ENCODE assay signal across 18 mouse cellular contexts in the genomic region with DNA sequence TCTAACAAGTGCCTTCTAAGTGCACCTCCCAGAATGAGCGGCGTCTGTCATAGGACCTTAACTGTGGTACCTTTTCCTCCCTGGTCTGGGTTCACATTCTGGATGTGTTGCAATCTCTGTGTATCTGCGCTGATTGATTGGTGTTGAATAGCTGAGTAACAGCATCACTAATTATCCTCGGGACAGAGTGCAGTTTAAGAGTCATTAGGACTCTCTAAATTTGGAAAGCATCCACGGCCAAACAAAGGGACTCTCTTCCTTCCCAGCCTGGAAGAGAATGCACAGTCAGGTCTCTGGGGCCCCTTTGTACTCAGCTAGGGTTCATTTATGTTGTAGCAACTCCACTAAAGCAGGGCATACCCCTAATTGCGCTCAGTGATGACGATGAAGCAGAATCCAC. TPM values are rescaled to one million over a fixed set of nuclear protein-coding genes. Genes with fewer than 3 reads are reported as not detected.
DNase-seq lines count a peak whose midpoint lies in the region; ATAC-seq lines count a peak whose summit lies in the region.
"Had no signal": no experiment of that assay in that cellular context is flagged by ENCODE, and none has a peak within 500 bp of the region (broad histone marks: within the 10 kb centered on the region; RNA-seq: fewer than 3 reads in every experiment).

No protein-coding gene starts in this region.

- H3K4me1 ChIP-seq in hindbrain, embryonic 16.5 days (ENCODE audit: control insufficient read depth, insufficient read depth, low read depth, low read length), result no peaks in the 10 kb centered on the region
- H3K4me1 ChIP-seq in hindbrain, embryonic 10.5 days (replicated peaks), result no peaks in the 10 kb centered on the region
- H3K4me1 ChIP-seq in forebrain, embryonic 13.5 days, result peaks cover 13% of the 10 kb centered on the region
- H3K4me1 ChIP-seq: embryonic facial prominence, embryonic 13.5 days; heart, embryonic 10.5 days; liver, embryonic 15.5 days; neural tube, embryonic 12.5 days had no signal

- WGBS in hindbrain, embryonic 16.5 days, result 40% methylated on average over 7 of the region's 7 CpGs
- WGBS in hindbrain, embryonic 10.5 days, result 62% methylated on average over 7 of the region's 7 CpGs
- WGBS in forebrain, embryonic 13.5 days, result 29% methylated on average over 7 of the region's 7 CpGs

- no peak overlapping the region for H3K27ac ChIP-seq in hindbrain, embryonic 16.5 days (ENCODE audit: low read depth, low read length)
- H3K27ac ChIP-seq in hindbrain, embryonic 10.5 days, result no peak overlapping the region
- H3K27ac ChIP-seq in forebrain, embryonic 13.5 days, result no peak overlapping the region
- H3K27ac ChIP-seq: embryonic facial prominence, embryonic 13.5 days; gastrocnemius, adult 2 months; heart, embryonic 10.5 days; layer of hippocampus, adult 2 months; liver, embryonic 15.5 days; neural tube, embryonic 12.5 days had no signal

- H3K9ac ChIP-seq in hindbrain, embryonic 16.5 days (ENCODE audit: low read depth, low read length), result no peak overlapping the region
- H3K9ac ChIP-seq in forebrain, embryonic 13.5 days, result no peak overlapping the region
- H3K9ac ChIP-seq: embryonic facial prominence, embryonic 13.5 days; liver, embryonic 15.5 days; neural tube, embryonic 12.5 days had no signal

- no peak overlapping the region for H3K4me3 ChIP-seq in hindbrain, embryonic 16.5 days (ENCODE audit: low read length)
- H3K4me3 ChIP-seq in hindbrain, embryonic 10.5 days, result no peak overlapping the region
- no peak overlapping the region for H3K4me3 ChIP-seq in forebrain, embryonic 13.5 days
- H3K4me3 ChIP-seq: embryonic facial prominence, embryonic 13.5 days; gastrocnemius, adult 2 months; heart, embryonic 10.5 days; layer of hippocampus, adult 2 months; liver, embryonic 15.5 days; neural tube, embryonic 12.5 days had no signal

- no peaks in the 10 kb centered on the region for H3K36me3 ChIP-seq in hindbrain, embryonic 16.5 days (ENCODE audit: control insufficient read depth, insufficient read depth, low read length)
- no peaks in the 10 kb centered on the region for H3K36me3 ChIP-seq in hindbrain, embryonic 10.5 days
- H3K36me3 ChIP-seq in forebrain, embryonic 13.5 days (ENCODE audit: poor library complexity, severe bottlenecking), result no peaks in the 10 kb centered on the region
- H3K36me3 ChIP-seq: embryonic facial prominence, embryonic 13.5 days; heart, embryonic 10.5 days; liver, embryonic 15.5 days; neural tube, embryonic 12.5 days had no signal

- ATAC-seq in hindbrain, embryonic 16.5 days, result peak; percentile 48; the same call in 1 of the 2 replicates
- ATAC-seq in forebrain, embryonic 13.5 days, result peak; percentile 65; the same call in 1 of the 2 replicates

- DNase-seq in hindbrain, embryonic 10.5 days (ENCODE audit: low spot score), result no peak
- peak; percentile 9 for DNase-seq in brain, adult 2 months (ENCODE audit: low read depth, low spot score)
- peak; percentile 71 for DNase-seq in retina, embryonic 14.5 days (ENCODE audit: low spot score)
- DNase-seq in thymus, postnatal 4 days, result no peak
- DNase-seq in kidney, adult 11 months, result no peak
- DNase-seq: cerebellum, adult 8-10 months; gastrocnemius, adult 2 months; kidney, adult 2 months; kidney, postnatal 14 days; thymus, adult 2 months had no signal

- H3K9me3 ChIP-seq in hindbrain, embryonic 16.5 days (ENCODE audit: control insufficient read depth, low read length), result no peaks in the 10 kb centered on the region
- no peaks in the 10 kb centered on the region for H3K9me3 ChIP-seq in hindbrain, embryonic 10.5 days
- H3K9me3 ChIP-seq in forebrain, embryonic 13.5 days (replicated peaks), result no peaks in the 10 kb centered on the region
- H3K9me3 ChIP-seq: embryonic facial prominence, embryonic 13.5 days; heart, embryonic 10.5 days; liver, embryonic 15.5 days; neural tube, embryonic 12.5 days had no signal

- H3K27me3 ChIP-seq in hindbrain, embryonic 16.5 days (replicated peaks; ENCODE audit: control insufficient read depth, insufficient read depth, low read length), result no peaks in the 10 kb centered on the region
- H3K27me3 ChIP-seq in hindbrain, embryonic 10.5 days (ENCODE audit: insufficient read depth, poor library complexity, severe bottlenecking), result no peaks in the 10 kb centered on the region
- no peaks in the 10 kb centered on the region for H3K27me3 ChIP-seq in forebrain, embryonic 13.5 days
- H3K27me3 ChIP-seq: embryonic facial prominence, embryonic 13.5 days; liver, embryonic 15.5 days; neural tube, embryonic 12.5 days had no signal

- H3K4me2 ChIP-seq in hindbrain, embryonic 16.5 days (ENCODE audit: low read length), result no peak overlapping the region
- H3K4me2 ChIP-seq in forebrain, embryonic 13.5 days, result no peak overlapping the region
- H3K4me2 ChIP-seq: embryonic facial prominence, embryonic 13.5 days; liver, embryonic 15.5 days; neural tube, embryonic 12.5 days had no signal

RNA-seq across cellular contexts. Expression of a gene that starts 50.2 kb away (rescaled TPM):
- 12.3 and 15.5 TPM in 2 replicates for polyA plus RNA-seq in hindbrain, embryonic 16.5 days (2015; fragmentation: Nextera tagmentation; extraction: Ambion mirVana)
- 0.07 and 0.22 TPM in 2 replicates for polyA plus RNA-seq in hindbrain, embryonic 10.5 days (2016; fragmentation: Nextera tagmentation; extraction: Ambion mirVana)
- 3.3 and 5.0 TPM in 2 replicates for polyA plus RNA-seq in forebrain, embryonic 13.5 days (2015; fragmentation: Nextera tagmentation; extraction: Ambion mirVana)
- polyA plus RNA-seq: C2C12; kidney, adult 2 months; liver, embryonic 15.5 days had no signal

Comparison
In these comparisons a context has a peak if more than half of its experiments do, and no peak if none do; other contexts are left out.
1. DNase-seq: peak in brain, adult 2 months (single experiment) and retina, embryonic 14.5 days (single experiment); none in hindbrain, embryonic 10.5 days (single experiment), thymus, postnatal 4 days (single experiment) and kidney, adult 11 months (single experiment).